Mouse (Mus musculus): Measurements from ENCODE around the gene Sh3gl1. TPM values are rescaled to one million over a fixed set of nuclear protein-coding genes. Genes with fewer than 3 reads are reported as not detected.
A peak's percentile ranks its signal among the peaks of the same experiment; 100 is the strongest.

Sh3gl1 gene
- polyA plus RNA-seq, 1 experiment from 2014 or later = 108 TPM

GRCm38 (mm10) chr17:56006956-56007355, 29.5 kb downstream of the Sh3gl1 start:
- Histone ChIP-seq H3K9me3 (no peaks in the 10 kb centered on the region), H3K4me1 (replicated peaks) (peaks cover 30% of the 10 kb centered on the region), H3K27me3 (no peaks in the 10 kb centered on the region), H3K4me2 (no peak overlapping the region), H3K9ac (no peak overlapping the region), H3K4me3 (no peak overlapping the region), H3K36me3 (no peaks in the 10 kb centered on the region; the same call in 1 of the 2 replicates), H3K27ac (replicated peaks) (peak overlapping the region; percentile 96; the same call in 1 of the 2 replicates)
- WGBS = 54% methylated on average over 10 of the region's 10 CpGs
- ATAC-seq (ENCODE audit: low FRiP score, low read depth) = no peak

- Histone ChIP-seq H3K4me1 (replicated peaks) (peaks cover 18% of the 10 kb centered on the region), H3K36me3 (no peaks in the 10 kb centered on the region), H3K27ac (replicated peaks) (no peak within 1 kb of the TSS), H3K4me3 (no peak within 1 kb of the TSS), H3K9me3 (no peaks in the 10 kb centered on the region), H3K4me2 (no peak within 1 kb of the TSS), H3K27me3 (0 out of 2 replicates have a peak, but pooled peaks cover 4% of the 10 kb centered on the region), H3K9ac (no peak within 1 kb of the TSS)
- WGBS = 64% methylated on average over 13 of the region's 13 CpGs
- ATAC-seq (ENCODE audit: low FRiP score, low read depth) = no peak
Measured at GRCm38 (mm10) chr17:56005415-56006061, 30.9 kb downstream of the Sh3gl1 start, which contains the start of the genes Stap2 and Mpnd. Gene Stap2 (minus strand): TSS chr17:56005584. Gene Mpnd (plus strand): TSS chr17:56005711.

DNA sequence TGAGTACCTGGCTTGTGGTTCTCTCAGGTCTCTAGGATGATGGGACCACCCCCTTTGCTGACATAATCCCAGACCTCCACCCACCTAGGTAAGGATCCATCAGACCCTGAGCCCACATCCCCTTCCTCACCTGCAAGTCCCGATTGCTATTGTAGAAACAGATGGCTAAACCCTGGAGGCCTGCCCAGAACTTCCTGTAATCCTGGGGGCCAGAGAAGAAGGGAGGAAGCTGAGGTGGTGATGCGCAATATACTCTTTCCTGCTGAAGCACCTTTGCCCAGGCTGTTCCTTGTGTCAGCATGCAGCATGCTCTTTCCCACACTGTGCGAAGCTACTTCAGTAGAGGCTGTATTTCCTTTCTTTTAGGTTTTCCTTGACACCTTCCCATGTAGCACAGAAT, 33.4 kb downstream of the Sh3gl1 start:
- WGBS = 90% methylated on average over 3 of the region's 3 CpGs
- H3K27ac ChIP-seq (replicated peaks) = no peak overlapping the region
- H3K4me2 ChIP-seq = no peak overlapping the region
- H3K9ac ChIP-seq = no peak overlapping the region
- ATAC-seq (ENCODE audit: low FRiP score, low read depth) = no peak
- H3K4me3 ChIP-seq = no peak overlapping the region
- H3K36me3 ChIP-seq = no peaks in the 10 kb centered on the region
- H3K9me3 ChIP-seq = no peaks in the 10 kb centered on the region
- H3K27me3 ChIP-seq = peaks cover 12% of the 10 kb centered on the region; the same call in 1 of the 2 replicates
- peaks cover 9% of the 10 kb centered on the region for H3K4me1 ChIP-seq (replicated peaks)

GRCm38 (mm10) chr17:55999794-56000499, 36.5 kb downstream of the Sh3gl1 start:
- Histone ChIP-seq H3K4me2 (no peak overlapping the region), H3K36me3 (peaks cover 22% of the 10 kb centered on the region)
- 10% methylated on average over 30 of the region's 30 CpGs for WGBS

GRCm38 (mm10) chr17:55996007-55996406, 40.4 kb downstream of the Sh3gl1 start:
- Histone ChIP-seq H3K9ac (no peak overlapping the region), H3K4me1 (replicated peaks) (no peaks in the 10 kb centered on the region), H3K4me2 (no peak overlapping the region), H3K27ac (replicated peaks) (no peak overlapping the region), H3K4me3 (no peak overlapping the region), H3K9me3 (no peaks in the 10 kb centered on the region), H3K27me3 (peaks cover 12% of the 10 kb centered on the region; the same call in 1 of the 2 replicates), H3K36me3 (peaks cover 47% of the 10 kb centered on the region)
- 79% methylated on average over 15 of the region's 15 CpGs for WGBS
- ATAC-seq (ENCODE audit: low FRiP score, low read depth) = no peak

More at GRCm38 (mm10) chr17:55999794-56000499, 36.5 kb downstream of the Sh3gl1 start:
- Histone ChIP-seq H3K4me3 (no peak overlapping the region), H3K9me3 (no peaks in the 10 kb centered on the region), H3K27me3 (peaks cover 12% of the 10 kb centered on the region; the same call in 1 of the 2 replicates), H3K9ac (no peak overlapping the region), H3K27ac (replicated peaks) (no peak overlapping the region), H3K4me1 (replicated peaks) (no peaks in the 10 kb centered on the region)
- ATAC-seq (ENCODE audit: low FRiP score, low read depth) = 0 out of 2 replicates have a peak, but pooled peaks have one; percentile 39

DNA sequence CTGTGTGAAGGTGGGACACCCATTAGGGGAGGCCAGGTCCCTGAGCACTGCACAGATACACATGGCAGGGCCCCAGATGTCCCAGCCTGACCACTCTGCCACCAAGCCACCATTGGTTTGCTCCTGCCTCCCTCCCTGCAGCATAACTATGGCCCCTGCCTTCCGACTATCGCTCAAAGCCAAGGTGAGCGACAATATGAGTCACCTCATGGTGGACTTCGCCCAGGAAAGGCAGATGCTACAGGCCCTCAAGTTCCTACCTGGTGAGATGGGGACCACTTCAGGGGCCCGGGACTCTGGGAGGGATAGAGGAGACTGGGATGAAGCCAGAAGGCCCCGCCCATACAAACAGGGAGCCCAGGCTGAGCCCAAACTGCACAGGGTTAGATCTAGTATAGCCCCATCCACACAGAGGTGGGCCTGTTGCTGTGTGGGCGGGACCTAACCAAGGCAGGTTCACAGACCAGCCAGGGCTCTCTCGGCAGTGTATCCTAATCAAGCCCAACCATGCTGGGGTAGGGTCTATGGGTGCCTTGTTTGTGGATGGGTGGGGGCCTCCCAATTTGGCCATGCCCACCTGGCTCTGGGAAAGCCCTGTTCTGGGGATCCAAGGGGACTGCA, 46.0 kb downstream of the Sh3gl1 start:
- Histone ChIP-seq H3K4me1 (replicated peaks) (peaks cover 16% of the 10 kb centered on the region), H3K27me3 (no peaks in the 10 kb centered on the region), H3K36me3 (peaks cover 36% of the 10 kb centered on the region), H3K4me3 (no peak overlapping the region), H3K9ac (no peak overlapping the region), H3K9me3 (no peaks in the 10 kb centered on the region), H3K27ac (replicated peaks) (no peak overlapping the region), H3K4me2 (no peak overlapping the region)
- 83% methylated on average over 8 of the region's 8 CpGs for WGBS
- ATAC-seq (ENCODE audit: low FRiP score, low read depth) = no peak

GRCm38 (mm10) chr17:55986030-55986961, 50.1 kb downstream of the Sh3gl1 start, which contains the start of gene Fsd1:
Gene Fsd1 (plus strand): TSS chr17:55986509.
- peak within 1 kb of the TSS; percentile 79 for H3K27ac ChIP-seq (replicated peaks)
- H3K9ac ChIP-seq = peak within 1 kb of the TSS; percentile 75
- H3K9me3 ChIP-seq = no peaks in the 10 kb centered on the region
- peak within 1 kb of the TSS; percentile 79 for H3K4me3 ChIP-seq
- H3K27me3 ChIP-seq = no peaks in the 10 kb centered on the region
- WGBS = 7% methylated on average over 35 of the region's 35 CpGs
- peak within 1 kb of the TSS; percentile 80 for H3K4me2 ChIP-seq
- peaks cover 16% of the 10 kb centered on the region for H3K4me1 ChIP-seq (replicated peaks)
- peak; percentile 85 for ATAC-seq (ENCODE audit: low FRiP score, low read depth)
- peaks cover 10% of the 10 kb centered on the region; the same call in 1 of the 2 replicates for H3K36me3 ChIP-seq

GRCm38 (mm10) chr17:55977301-55977700, 59.1 kb downstream of the Sh3gl1 start:
- Histone ChIP-seq H3K36me3 (no peaks in the 10 kb centered on the region; the same call in 1 of the 2 replicates), H3K4me2 (no peak overlapping the region), H3K4me1 (replicated peaks) (peaks cover 18% of the 10 kb centered on the region), H3K27me3 (no peaks in the 10 kb centered on the region), H3K9ac (no peak overlapping the region), H3K9me3 (no peaks in the 10 kb centered on the region), H3K27ac (replicated peaks) (peak overlapping the region; percentile 65), H3K4me3 (no peak overlapping the region)
- WGBS = 52% methylated on average over 3 of the region's 3 CpGs
- ATAC-seq (ENCODE audit: low FRiP score, low read depth) = no peak

DNA sequence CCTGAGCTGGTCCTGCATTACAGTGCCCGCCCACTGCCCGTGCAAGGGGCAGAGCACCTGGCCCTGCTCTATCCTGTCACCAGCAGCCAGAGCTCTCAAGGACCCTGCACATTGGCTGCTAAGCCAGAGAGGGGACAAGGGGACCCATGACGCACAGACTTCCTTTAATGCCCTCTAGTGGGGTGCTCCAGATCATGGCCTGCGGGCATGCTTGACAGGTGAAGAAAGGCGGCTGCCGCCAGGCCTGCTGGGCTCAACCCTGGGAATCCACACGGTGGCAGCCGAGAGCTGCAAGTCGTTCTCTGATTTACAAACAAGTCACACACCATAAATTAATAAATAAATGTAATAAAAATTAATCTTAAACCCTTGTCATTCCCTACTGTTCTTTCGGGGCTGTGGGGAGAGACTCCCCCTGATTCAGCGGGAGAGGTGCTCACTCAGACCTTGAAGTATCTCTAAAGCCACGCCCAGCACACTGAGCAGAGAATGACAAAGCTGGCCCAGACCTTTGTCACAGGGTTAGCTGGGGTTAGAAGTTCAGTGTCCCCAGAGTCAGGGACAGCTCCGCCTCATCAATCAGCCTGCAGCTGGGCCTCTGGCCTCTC, 60.1 kb downstream of the Sh3gl1 start:
- WGBS = 17% methylated on average over 13 of the region's 13 CpGs
- Histone ChIP-seq H3K9me3 (no peaks in the 10 kb centered on the region), H3K4me3 (no peak overlapping the region), H3K27me3 (no peaks in the 10 kb centered on the region), H3K27ac (replicated peaks) (peak overlapping the region; percentile 65), H3K4me2 (peak overlapping the region; percentile 25), H3K4me1 (replicated peaks) (peaks cover 27% of the 10 kb centered on the region), H3K9ac (0 out of 2 replicates have a peak overlapping the region, but pooled peaks have one; percentile 10), H3K36me3 (no peaks in the 10 kb centered on the region; the same call in 1 of the 2 replicates)
- peak; percentile 67 for ATAC-seq (ENCODE audit: low FRiP score, low read depth)

- Histone ChIP-seq H3K9me3 (no peaks in the 10 kb centered on the region), H3K27ac (replicated peaks) (no peak overlapping the region; the same call in 1 of the 2 replicates), H3K36me3 (peaks cover 9% of the 10 kb centered on the region), H3K27me3 (no peaks in the 10 kb centered on the region), H3K9ac (peak overlapping the region; percentile 80), H3K4me1 (replicated peaks) (peaks cover 50% of the 10 kb centered on the region), H3K4me3 (peak overlapping the region; percentile 65), H3K4me2 (peak overlapping the region; percentile 73)
- WGBS = 21% methylated on average over 22 of the region's 22 CpGs
- no peak for ATAC-seq (ENCODE audit: low FRiP score, low read depth)
Measured at GRCm38 (mm10) chr17:55971453-55971852, 65.0 kb downstream of the Sh3gl1 start.
